Mouse (Mus musculus): Measurements from ENCODE around the gene Tle3. TPM values are rescaled to one million over a fixed set of nuclear protein-coding genes. Genes with fewer than 3 reads are reported as not detected.

The Tle3 gene
- total RNA-seq, 1 experiment from 2014 or later = 157 TPM

- DNase-seq = no peak
Measured at GRCm38 (mm10) chr9:61359741-61360140, 12.4 kb upstream of the Tle3 start.

GRCm38 (mm10) chr9:61360163-61360562, 12.0 kb upstream of the Tle3 start:
- DNase-seq = no peak

- peak; percentile 47 for DNase-seq
Measured at GRCm38 (mm10) chr9:61360727-61361631, 11.2 kb upstream of the Tle3 start.

- DNase-seq = no peak
Measured at GRCm38 (mm10) chr9:61363194-61363593, 9.0 kb upstream of the Tle3 start.

GRCm38 (mm10) chr9:61366108-61366507, 6.1 kb upstream of the Tle3 start:
- DNase-seq = no peak

GRCm38 (mm10) chr9:61367156-61367555, 5.0 kb upstream of the Tle3 start:
- no peak for DNase-seq

GRCm38 (mm10) chr9:61367857-61368566, 4.2 kb upstream of the Tle3 start:
- DNase-seq = no peak

GRCm38 (mm10) chr9:61368567-61369240, 3.5 kb upstream of the Tle3 start:
- peak; percentile 61 for DNase-seq

GRCm38 (mm10) chr9:61369316-61370273, 2.6 kb upstream of the Tle3 start:
- peak; percentile 75 for DNase-seq

GRCm38 (mm10) chr9:61370454-61370888, 1.7 kb upstream of the Tle3 start:
- peak; percentile 99 for DNase-seq

GRCm38 (mm10) chr9:61370889-61371754, 1.0 kb upstream of the Tle3 start:
- peak; percentile 68 for DNase-seq

- no peak for DNase-seq
Measured at GRCm38 (mm10) chr9:61372510-61372975, 377 bp downstream of the Tle3 start.

- peak; percentile 50 for DNase-seq
Measured at GRCm38 (mm10) chr9:61372976-61373633, 939 bp downstream of the Tle3 start.

- peak; percentile 28 for DNase-seq
Measured at GRCm38 (mm10) chr9:61373634-61373941, 1.4 kb downstream of the Tle3 start.

GRCm38 (mm10) chr9:61373942-61374900, 2.1 kb downstream of the Tle3 start:
- DNase-seq = peak; percentile 44

GRCm38 (mm10) chr9:61375002-61375401, 2.8 kb downstream of the Tle3 start:
- no peak for DNase-seq

- no peak for DNase-seq
Measured at GRCm38 (mm10) chr9:61375802-61376561, 3.8 kb downstream of the Tle3 start.

GRCm38 (mm10) chr9:61376650-61377049, 4.5 kb downstream of the Tle3 start:
- no peak for DNase-seq

Measured in adrenal gland, postnatal 25 days (tissue).